Mouse (Mus musculus) T-helper 17 cell (primary cell): ENCODE measurements at regions not wholly inside any gene's neighbourhood (a gene's known extent, or its start where the extent isn't known, plus 50 kb on each side); places are given as distances from the start of the nearest gene placed in this dataset.

Experiments used
- in situ Hi-C, 2 experiments: fragments of 300-600 bp; cut with MboI, MseI; formaldehyde crosslinking; loops; 1 replicate in 1 of 2; 2 replicates in 1 of 2; pipeline ENCODE4 v1.15.1; 2025; ENCODE audit warnings: high pct_unique_total_duplicates in 2 of 2

DNA sequence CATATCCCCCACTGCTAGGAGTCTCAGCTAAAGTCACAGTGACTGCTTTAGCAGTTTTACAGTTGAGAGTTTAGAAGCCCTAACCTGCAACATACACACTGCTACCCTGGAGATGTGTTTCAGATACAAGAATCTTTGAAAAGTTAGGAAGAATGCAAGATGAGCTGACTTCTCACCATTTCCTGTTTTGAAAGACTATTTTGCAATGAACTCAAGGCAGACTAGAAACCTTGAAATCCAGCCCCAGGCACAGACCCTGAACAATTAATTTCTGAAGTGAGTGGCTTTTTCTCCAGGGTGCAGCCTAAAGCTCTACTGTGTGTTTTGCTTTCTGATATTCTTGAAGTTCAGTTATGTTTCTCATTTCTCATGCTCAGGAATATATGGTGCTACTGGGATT is 440.6 kb downstream of the Nebl start:
- in situ Hi-C loops: no loop called here

DNA sequence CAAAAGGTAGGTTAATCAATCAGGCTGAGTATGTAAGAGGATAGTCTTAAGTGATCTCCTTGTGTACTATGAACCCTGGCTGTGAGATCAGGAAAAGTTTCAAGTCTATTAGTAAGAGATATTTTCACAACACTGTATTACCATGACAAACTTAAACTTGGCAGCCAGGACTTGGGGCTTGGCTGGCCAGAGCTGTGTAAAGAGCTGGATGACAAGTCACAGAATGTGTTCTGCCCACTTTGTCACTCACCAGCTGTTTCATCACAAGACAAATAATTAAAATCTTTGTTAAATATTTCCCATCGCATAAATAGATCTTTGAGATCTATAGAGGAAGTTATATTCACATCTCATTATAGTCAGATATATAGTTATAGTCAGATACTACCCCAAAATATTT is 443.7 kb downstream of the Nebl start:
- in situ Hi-C loops: no loop called here

DNA sequence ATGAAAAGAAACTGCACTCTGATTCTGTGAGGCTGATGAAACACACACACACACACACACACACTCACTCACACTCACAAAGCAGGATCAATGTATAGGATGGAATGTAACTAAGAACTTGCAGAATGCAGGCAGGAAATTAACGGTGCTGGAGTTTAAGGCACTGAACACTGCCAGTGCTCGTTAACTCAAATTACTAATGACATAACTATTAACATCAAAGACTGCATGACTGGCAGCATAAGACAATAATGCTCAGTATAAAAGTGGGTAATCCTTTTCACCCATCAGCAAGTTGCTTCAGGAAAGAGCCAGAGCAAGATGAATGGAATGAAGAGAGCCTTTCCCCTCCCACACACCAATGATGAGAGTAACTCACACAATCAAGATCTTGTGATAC is 481.3 kb downstream of the Nebl start:
- in situ Hi-C loops: loop anchor here in 1 of 2 experiments (5.0 kb wide), 1 partner anchor 77 kb away; no protein-coding TSS in a partner anchor

DNA sequence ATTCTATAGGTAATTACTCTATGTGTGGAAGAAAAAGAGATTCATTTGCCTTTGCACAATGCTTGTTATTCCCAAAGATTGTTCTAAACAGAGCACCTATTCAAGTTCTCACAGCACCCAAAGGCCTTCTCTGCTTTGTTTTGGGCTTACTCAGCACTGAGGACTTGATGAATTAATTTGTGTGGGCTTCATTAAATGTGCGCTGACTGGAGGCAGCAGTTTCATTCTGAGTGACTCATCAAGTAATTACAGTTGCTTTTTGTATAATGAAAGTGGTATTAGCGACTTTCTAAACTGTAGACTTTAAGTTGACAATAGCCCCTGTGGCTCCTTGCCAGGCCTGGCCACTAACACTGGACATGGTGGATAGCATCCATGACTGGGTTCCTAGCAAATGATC is 485.4 kb downstream of the Nebl start:
- in situ Hi-C loops: no loop called here

DNA sequence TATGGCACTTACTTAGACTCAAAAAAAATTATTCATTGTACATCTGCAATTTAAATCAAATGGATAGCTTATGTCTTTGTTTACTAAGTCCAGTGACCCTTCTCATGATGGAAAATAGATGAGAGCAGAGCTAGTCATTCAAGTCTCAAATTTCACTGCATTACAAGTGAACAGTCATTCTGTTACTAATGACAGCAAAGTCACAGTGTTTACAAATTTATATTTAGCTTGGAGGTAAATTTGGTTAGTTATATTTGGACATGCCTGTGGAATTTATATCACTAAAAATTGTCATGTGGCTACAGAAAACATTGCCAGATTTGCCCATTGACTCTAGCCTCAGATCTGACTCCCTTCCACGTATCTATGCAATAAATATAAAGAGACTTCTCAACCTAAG is 515.7 kb downstream of the Nebl start:
- in situ Hi-C loops: loop anchor here in 1 of 2 experiments (5.0 kb wide), 1 partner anchor 82 kb away; no protein-coding TSS in a partner anchor

DNA sequence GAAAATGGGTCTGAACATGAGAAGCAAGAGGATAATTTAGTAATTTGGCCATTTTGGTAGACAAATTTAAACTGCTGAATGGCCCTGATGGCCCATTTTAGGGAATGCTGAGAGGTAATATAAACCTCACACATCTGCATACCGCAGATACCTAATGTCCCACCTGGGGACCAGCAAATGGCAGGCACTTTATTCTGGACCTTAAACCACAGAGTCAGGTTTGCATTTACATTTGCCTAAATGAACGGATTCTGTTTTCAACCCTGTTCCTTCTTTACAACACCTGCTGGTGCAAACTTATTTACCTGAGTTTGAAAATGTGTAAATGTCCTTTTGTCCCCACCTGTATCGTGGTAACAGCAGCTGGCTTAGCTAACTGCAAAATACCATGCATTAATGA is 516.4 kb downstream of the Nebl start:
- in situ Hi-C loops: loop anchor here in 1 of 2 experiments (5.0 kb wide), 1 partner anchor 82 kb away; no protein-coding TSS in a partner anchor

GRCm38 (mm10) chr2:17212566-17212965 is 518.7 kb downstream of the Nebl start:
- in situ Hi-C loops: no loop called here

- in situ Hi-C loops: no loop called here
These were observed 520.2 kb downstream of the Nebl start for GRCm38 (mm10) chr2:17211105-17211504.

DNA sequence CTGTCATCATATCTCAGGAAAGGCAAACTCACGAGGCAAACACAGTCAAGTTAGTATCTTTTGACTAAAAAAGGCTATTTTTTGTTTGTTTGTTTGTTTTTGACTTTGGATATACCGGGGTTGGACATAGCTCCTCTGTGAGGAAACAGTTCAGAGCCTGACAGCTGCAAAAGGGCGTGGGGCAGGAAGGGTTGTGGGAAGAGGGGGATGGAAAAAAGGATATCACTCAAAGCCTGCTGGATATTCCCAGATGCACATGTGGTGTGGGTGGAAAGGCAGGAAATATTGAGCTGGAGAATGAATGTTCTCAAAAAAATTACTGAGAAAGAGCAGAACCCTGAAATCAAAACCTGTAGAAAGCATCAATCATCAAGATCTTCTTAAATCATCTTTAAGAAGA is 537.7 kb downstream of the Nebl start:
- in situ Hi-C loops: loop anchor here in 1 of 2 experiments (10.0 kb wide), 1 partner anchor 791 kb away; no protein-coding TSS in a partner anchor

- in situ Hi-C loops: no loop called here
These were observed 542.1 kb downstream of the Nebl start for GRCm38 (mm10) chr2:17189169-17189568.

DNA sequence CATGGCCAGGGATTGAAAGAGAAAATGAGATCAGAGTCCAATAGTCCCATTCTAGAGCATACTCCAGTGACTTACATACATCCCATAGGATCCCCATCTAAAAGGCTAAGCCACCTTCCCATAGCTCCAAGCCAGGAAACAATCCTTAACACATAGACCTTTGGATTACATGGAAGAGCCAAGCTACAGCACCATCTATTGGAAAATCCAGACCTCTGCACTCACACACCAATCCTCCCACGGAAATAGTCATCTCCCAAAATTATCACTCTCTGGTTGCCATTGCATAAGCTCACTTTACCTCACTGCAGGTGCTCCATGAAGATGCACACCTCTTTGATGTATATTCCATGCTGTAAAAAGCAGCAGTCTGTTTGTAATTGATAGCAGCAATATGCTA is 543.4 kb downstream of the Nebl start:
- in situ Hi-C loops: no loop called here

DNA sequence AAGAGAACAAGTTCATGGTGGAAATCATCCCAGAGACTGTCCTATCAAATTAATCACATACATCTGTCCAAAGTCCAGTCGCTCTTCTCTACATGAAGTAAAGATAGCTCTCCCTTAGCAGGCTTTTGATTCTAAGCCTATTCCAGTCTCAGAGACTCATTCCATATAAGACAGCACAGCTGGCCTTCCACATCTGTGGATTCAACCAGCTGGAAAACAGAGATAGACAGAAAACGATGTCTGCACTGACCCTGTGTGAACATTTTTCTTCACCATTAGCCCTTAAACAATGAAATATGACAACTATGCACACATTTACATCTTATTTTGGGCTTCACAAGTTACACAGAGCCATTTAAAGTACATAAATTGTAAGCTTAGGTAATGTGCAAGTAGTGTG is 547.6 kb downstream of the Nebl start:
- in situ Hi-C loops: no loop called here

DNA sequence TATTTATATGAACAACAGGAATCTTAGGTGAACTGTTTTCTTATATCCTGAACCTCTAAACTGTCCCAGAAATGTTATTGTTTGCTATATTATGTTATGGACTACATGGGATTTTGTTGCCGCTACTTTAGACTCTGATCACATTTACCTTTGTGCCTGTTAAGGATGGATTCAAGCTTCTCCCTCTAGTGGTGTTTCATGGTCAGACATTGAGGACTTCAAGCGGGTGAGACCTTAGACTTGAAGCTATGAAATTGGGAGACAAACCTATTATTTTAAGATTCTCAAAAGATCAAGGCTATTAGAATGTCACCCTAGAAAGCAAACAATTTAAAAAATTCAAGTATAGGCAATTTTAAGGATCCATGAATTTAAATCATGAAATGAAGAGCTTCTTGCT is 549.7 kb downstream of the Nebl start:
- in situ Hi-C loops: no loop called here

DNA sequence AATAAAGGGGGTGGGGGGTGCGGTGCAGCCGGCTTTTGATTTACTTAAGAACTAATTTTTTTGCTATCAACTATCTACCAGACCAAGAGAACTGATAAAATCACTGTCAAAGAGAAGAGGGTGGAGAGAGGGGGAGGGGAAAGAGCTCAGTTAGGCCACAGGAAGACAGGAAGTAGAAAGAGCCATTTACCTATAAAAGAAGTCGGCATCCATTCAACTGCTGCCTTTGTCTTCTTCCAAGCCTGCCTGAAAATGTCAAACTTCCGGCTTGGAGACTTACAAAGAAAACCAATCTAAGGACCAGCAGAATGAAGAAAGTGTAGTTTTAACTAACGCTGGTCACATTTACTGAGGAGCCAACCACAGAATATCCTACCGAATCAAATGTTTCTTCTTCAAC is 562.4 kb downstream of the Nebl start:
- in situ Hi-C loops: no loop called here

GRCm38 (mm10) chr2:17165016-17165415 is 566.2 kb downstream of the Nebl start:
- in situ Hi-C loops: no loop called here

DNA sequence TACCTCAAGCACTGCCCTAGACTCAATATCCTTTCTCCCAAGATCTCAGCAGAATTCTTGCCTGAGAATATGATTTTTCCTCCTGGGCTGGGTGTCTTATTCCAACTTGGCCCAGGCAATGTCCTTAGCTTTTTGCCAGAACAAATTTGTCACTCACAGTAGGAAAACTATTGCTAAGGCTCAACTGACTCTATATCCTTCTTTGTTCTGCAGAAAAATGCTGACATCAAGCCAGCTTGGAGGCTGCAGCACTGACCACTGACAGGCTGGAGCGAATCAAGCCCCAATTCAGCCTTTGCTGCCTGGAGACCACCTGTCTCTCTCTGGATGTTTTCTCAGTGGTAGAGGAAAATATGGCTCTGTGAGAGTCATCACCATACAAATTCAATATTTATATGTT is 572.8 kb downstream of the Nebl start:
- in situ Hi-C loops: no loop called here

- in situ Hi-C loops: no loop called here
These were observed 573.9 kb downstream of the Nebl start for GRCm38 (mm10) chr2:17157336-17157735.

GRCm38 (mm10) chr2:17155596-17155995 is 575.7 kb downstream of the Nebl start:
- in situ Hi-C loops: no loop called here

GRCm38 (mm10) chr2:17123626-17124025 is 607.6 kb downstream of the Nebl start:
- in situ Hi-C loops: no loop called here

DNA sequence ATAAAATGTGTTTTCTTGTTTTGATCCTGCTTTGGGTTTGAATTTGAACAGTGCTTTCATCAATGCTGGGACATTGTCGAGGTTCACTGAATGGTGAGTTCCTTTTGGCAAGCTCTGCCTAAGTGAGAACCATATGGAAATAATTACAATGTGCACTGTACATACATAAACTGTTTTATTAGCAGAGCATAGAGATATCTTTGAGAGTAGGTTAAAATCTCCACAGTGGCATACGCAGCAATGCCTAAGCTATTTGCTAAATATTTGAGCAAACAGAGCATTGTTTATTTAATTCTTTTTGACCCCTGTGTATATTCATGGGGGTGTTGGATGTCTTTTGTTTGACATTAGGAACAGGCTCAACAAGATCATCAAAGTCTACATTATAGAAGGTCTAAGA is 614.0 kb downstream of the Nebl start:
- in situ Hi-C loops: no loop called here

DNA sequence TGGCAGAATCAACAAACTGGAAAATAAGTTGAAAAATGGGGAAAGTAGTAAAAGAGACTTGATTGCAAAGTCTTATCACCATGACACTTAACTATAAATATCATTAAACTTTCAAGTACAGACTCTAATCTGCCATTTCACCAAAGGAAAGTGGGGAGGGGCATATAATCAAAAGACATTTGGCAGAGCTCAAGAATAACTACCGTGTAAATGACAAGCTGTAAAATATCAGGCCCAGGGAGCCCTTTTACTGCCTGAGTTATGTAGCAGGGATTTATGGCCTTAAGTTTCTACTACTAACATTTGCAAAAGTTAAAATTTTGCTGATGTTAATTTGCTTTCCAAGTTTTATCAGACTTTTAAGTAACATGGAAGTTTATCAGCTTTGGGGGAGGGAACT is 620.1 kb downstream of the Nebl start:
- in situ Hi-C loops: no loop called here

GRCm38 (mm10) chr2:17101161-17101560 is 630.1 kb downstream of the Nebl start:
- in situ Hi-C loops: no loop called here

- in situ Hi-C loops: no loop called here
These were observed 633.7 kb downstream of the Nebl start for GRCm38 (mm10) chr2:17097546-17097945.

DNA sequence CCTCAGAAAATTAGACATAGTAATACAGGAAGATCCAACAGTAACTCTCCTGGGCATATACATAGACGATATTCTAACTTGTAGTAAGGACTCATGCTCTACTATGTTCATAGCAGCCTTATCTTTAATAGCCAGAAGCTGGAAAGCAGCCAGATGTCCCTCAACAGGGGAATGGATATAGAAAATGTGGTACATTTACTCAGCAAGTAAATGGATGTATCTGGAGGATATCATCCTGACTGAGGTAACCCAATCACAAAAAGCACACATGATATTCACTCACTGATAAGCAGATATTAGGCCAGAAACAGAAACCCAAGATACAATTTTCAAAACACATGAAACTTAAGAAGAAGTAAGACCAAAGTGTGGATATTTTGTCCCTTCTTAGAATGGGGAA is 639.8 kb downstream of the Nebl start:
- in situ Hi-C loops: no loop called here
